Mouse (Mus musculus) midbrain, embryonic 15.5 days (tissue): ENCODE data around the gene Cwc25. TPM values are rescaled to one million over a fixed set of nuclear protein-coding genes. Genes with fewer than 3 reads are reported as not detected.
"Not testable (repeated sequence)": the region's sequence is repeated elsewhere in the genome, so short reads cannot be mapped to it uniquely, and the experiment has no call there.

ENCODE experiments used
- ATAC-seq: fragments of 200-750 bp; cut with Nextera tagmentation; replicated peaks from 2 replicates; pipeline ENCODE4 v1.8.0; 2017; ENCODE audit warnings: moderate TSS enrichment
- H3K27ac ChIP-seq: fragments of 300-500 bp; sonication (generic); 2 replicates; pipeline ENCODE4 v1.5.1; 2015; ENCODE audit warnings: mild to moderate bottlenecking, inconsistent platforms
- H3K27me3 ChIP-seq: fragments of 300-500 bp; sonication (generic); replicated peaks from 2 replicates; pipeline ENCODE4 v1.6.1; 2015; ENCODE audit warnings: inconsistent platforms
- H3K36me3 ChIP-seq: fragments of 300-500 bp; sonication (generic); replicated peaks from 2 replicates; pipeline ENCODE4 v1.6.1; 2015; ENCODE audit warnings: inconsistent platforms
- H3K4me1 ChIP-seq: fragments of 300-500 bp; sonication (generic); 2 replicates; pipeline ENCODE4 v1.6.1; 2015; ENCODE audit warnings: inconsistent platforms
- H3K4me2 ChIP-seq: fragments of 300-500 bp; sonication (generic); 2 replicates; pipeline ENCODE4 v1.6.1; 2015; ENCODE audit warnings: inconsistent platforms, mild to moderate bottlenecking, moderate library complexity
- H3K4me3 ChIP-seq: fragments of 300-500 bp; sonication (generic); 2 replicates; pipeline ENCODE4 v1.5.1; 2015; ENCODE audit warnings: mild to moderate bottlenecking, inconsistent platforms
- H3K9ac ChIP-seq: fragments of 300-500 bp; sonication (generic); 2 replicates; pipeline ENCODE4 v1.6.1; 2015; ENCODE audit warnings: mild to moderate bottlenecking, inconsistent platforms
- H3K9me3 ChIP-seq: fragments of 300-500 bp; sonication (generic); 2 replicates; pipeline ENCODE4 v1.6.1; 2016; ENCODE audit warnings: inconsistent platforms
- WGBS: fragments of 180-500 bp; shearing (Covaris S2); methylation state at CpG from one replicate; pipeline ENCODE4 v1.1.7; 2015; ENCODE audit warnings: mixed read lengths; 5-methylcytosine and 5-hydroxymethylcytosine counted together
- polyA plus RNA-seq: library from polyadenylated mRNA; unstranded; fragments of >200 nt; fragmentation: Nextera tagmentation; extraction: Ambion mirVana; gene quantifications from 2 replicates; pipeline ENCODE4 v1.2.1, GENCODE M21; 2015

The Cwc25 gene
- polyA plus RNA-seq, 1 experiment from 2014 or later, result 17.6 TPM

DNA sequence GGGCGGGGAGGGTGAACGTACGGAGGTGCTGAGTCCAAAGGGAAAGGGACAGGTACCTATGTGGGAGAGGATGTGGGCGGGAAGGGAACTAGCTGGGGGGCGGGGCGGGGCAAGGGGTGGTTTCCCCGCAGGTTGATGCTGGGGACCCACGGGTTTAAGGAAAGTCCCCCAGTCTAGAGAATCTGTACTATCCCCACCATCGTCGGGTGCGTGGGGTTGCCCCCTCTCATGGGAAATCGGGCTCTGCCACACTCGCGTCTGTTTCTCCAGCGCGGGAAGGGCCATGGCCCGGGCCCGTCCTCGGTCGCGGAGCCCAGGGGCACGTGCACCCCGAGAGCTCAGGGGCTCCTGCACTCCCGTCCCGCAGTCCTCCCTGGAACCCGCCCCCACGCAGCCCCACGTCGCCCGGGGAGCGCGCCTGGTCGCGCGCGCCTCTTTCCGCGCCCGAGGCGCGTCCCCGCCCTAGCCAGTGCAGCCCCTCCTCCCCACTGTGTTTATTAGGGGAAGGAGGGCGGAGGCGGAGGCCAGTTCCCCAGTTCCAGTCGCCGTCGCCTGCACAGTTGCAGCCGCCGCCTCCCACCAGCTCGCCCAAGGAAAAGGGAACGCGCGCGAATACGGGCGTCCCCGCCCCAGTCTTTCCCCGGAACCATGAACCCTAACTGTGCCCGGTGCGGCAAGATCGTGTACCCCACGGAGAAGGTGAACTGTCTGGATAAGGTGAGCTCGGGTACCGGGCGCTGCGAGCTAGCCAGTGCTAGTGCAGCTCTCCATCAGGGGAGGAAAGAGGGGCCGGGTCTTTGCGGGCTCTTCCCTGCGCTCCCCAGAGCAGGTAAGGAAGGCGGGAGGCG is 33.0 kb upstream of the Cwc25 start:
- Histone ChIP-seq H3K27ac (peak overlapping the region; percentile 95), H3K27me3 (no peaks in the 10 kb centered on the region)
- WGBS, result under 1% methylated on average over 70 of the region's 71 CpGs

GRCm38 (mm10) chr11:97798782-97799145 is 32.4 kb upstream of the Cwc25 start, which contains the start of gene Lasp1:
Lasp1 (plus strand) TSS chr11:97799000.
- peak within 1 kb of the TSS; percentile 76 for H3K4me2 ChIP-seq
- peak within 1 kb of the TSS; percentile 85 for H3K9ac ChIP-seq
- WGBS, result 1% methylated on average over 11 of the region's 11 CpGs
- H3K27me3 ChIP-seq, result no peaks in the 10 kb centered on the region
- H3K36me3 ChIP-seq, result no peaks in the 10 kb centered on the region
- peak within 1 kb of the TSS; percentile 95 for H3K27ac ChIP-seq
- ATAC-seq, result peak; percentile 82
- peak within 1 kb of the TSS; percentile 88 for H3K4me3 ChIP-seq
- H3K9me3 ChIP-seq, result no peaks in the 10 kb centered on the region
- H3K4me1 ChIP-seq, result peaks cover 33% of the 10 kb centered on the region

More for the DNA sequence above, 33.0 kb upstream of the Cwc25 start:
- Histone ChIP-seq H3K9ac (peak overlapping the region; percentile 85), H3K4me1 (peaks cover 39% of the 10 kb centered on the region), H3K9me3 (no peaks in the 10 kb centered on the region), H3K4me3 (peak overlapping the region; percentile 88), H3K36me3 (no peaks in the 10 kb centered on the region), H3K4me2 (peak overlapping the region; percentile 76)
- peak; percentile 86 for ATAC-seq

GRCm38 (mm10) chr11:97798083-97798435 is 31.7 kb upstream of the Cwc25 start:
- H3K4me2 ChIP-seq, result peak overlapping the region; percentile 76
- peak overlapping the region; percentile 88 for H3K4me3 ChIP-seq
- WGBS, result 41% methylated on average over 8 of the region's 8 CpGs
- no peak overlapping the region for H3K9ac ChIP-seq
- peak overlapping the region; percentile 95 for H3K27ac ChIP-seq
- H3K4me1 ChIP-seq, result peaks cover 31% of the 10 kb centered on the region
- ATAC-seq, result no peak
- no peaks in the 10 kb centered on the region for H3K9me3 ChIP-seq
- no peaks in the 10 kb centered on the region for H3K27me3 ChIP-seq
- H3K36me3 ChIP-seq, result no peaks in the 10 kb centered on the region

- Histone ChIP-seq H3K4me3 (peak overlapping the region; percentile 88), H3K4me2 (peak overlapping the region; percentile 76)
Observed at GRCm38 (mm10) chr11:97797369-97798082, 31.2 kb upstream of the Cwc25 start.

GRCm38 (mm10) chr11:97796910-97797309 is 30.6 kb upstream of the Cwc25 start:
- no peaks in the 10 kb centered on the region for H3K36me3 ChIP-seq
- WGBS, result 4% methylated on average over 6 of the region's 6 CpGs
- no peak overlapping the region for H3K27ac ChIP-seq
- no peak overlapping the region for H3K4me3 ChIP-seq
- no peak for ATAC-seq
- H3K27me3 ChIP-seq, result no peaks in the 10 kb centered on the region
- no peak overlapping the region for H3K9ac ChIP-seq
- no peak overlapping the region for H3K4me2 ChIP-seq
- H3K4me1 ChIP-seq, result peaks cover 22% of the 10 kb centered on the region
- no peaks in the 10 kb centered on the region for H3K9me3 ChIP-seq

More at GRCm38 (mm10) chr11:97797369-97798082, 31.2 kb upstream of the Cwc25 start:
- 63% methylated on average over 15 of the region's 15 CpGs for WGBS
- Histone ChIP-seq H3K36me3 (no peaks in the 10 kb centered on the region), H3K4me1 (peaks cover 28% of the 10 kb centered on the region), H3K27ac (peak overlapping the region; percentile 95), H3K9me3 (no peaks in the 10 kb centered on the region), H3K27me3 (no peaks in the 10 kb centered on the region), H3K9ac (no peak overlapping the region)
- ATAC-seq, result no peak

DNA sequence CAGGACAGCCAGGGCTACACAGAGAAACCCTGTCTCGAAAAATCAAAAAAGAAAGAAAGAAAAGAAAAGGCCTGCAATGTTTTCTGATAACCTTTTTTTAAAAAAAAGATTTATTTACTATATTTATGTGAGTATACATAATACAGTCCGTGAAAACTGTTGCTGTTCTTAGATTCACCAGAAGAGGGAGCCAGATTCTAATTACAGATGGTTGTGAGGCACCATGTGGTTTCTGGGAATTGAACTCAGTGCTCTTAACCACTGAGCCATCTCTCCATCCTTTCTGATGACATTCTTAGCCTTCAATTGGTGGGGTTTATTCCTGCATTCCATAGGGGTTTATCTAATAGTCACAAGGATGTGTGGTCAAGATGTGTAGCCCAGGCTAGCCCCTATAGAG is 26.8 kb upstream of the Cwc25 start:
- Histone ChIP-seq H3K36me3 (no peaks in the 10 kb centered on the region), H3K4me3 (no peak overlapping the region), H3K9ac (no peak overlapping the region), H3K4me2 (no peak overlapping the region), H3K9me3 (no peaks in the 10 kb centered on the region), H3K4me1 (peaks cover 6% of the 10 kb centered on the region), H3K27ac (no peak overlapping the region), H3K27me3 (no peaks in the 10 kb centered on the region)
- ATAC-seq, result no peak
- WGBS, result 12% methylated on average over 2 of the region's 2 CpGs

GRCm38 (mm10) chr11:97790778-97791438 is 24.6 kb upstream of the Cwc25 start:
- H3K4me1 ChIP-seq, H3K36me3 ChIP-seq, H3K9me3 ChIP-seq, H3K4me2 ChIP-seq, ATAC-seq, H3K27ac ChIP-seq, H3K27me3 ChIP-seq, H3K9ac ChIP-seq, H3K4me3 ChIP-seq: not testable (repeated sequence)
- WGBS, result 81% methylated on average over 2 of the region's 2 CpGs

GRCm38 (mm10) chr11:97789727-97790126 is 23.4 kb upstream of the Cwc25 start:
- H3K27me3 ChIP-seq, result no peaks in the 10 kb centered on the region
- H3K36me3 ChIP-seq, result no peaks in the 10 kb centered on the region
- ATAC-seq, result no peak
- 84% methylated on average over 5 of the region's 5 CpGs for WGBS
- no peaks in the 10 kb centered on the region for H3K9me3 ChIP-seq
- no peak overlapping the region for H3K27ac ChIP-seq
- no peaks in the 10 kb centered on the region for H3K4me1 ChIP-seq
- no peak overlapping the region for H3K9ac ChIP-seq
- no peak overlapping the region for H3K4me2 ChIP-seq
- no peak overlapping the region for H3K4me3 ChIP-seq

DNA sequence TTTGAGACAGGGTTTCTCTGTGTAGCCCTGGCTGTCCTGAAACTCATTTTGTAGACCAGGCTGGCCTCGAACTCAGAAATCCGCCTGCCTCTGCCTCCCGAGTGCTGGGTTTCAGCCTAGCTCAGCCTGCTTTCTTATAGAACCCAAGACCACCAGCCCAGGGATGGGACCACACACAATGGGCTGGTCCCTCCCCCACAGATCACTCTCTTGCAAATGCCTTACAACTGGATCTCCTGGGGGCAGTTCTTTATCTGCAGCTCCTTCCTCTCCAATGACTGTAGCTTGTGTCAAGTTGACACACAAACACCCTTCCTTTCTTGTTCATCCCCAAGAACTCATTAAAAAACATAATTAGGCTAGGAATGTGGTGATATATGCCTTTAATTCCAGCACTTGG is 21.6 kb upstream of the Cwc25 start:
- H3K4me2 ChIP-seq, result no peak overlapping the region
- H3K27me3 ChIP-seq, result no peaks in the 10 kb centered on the region
- H3K4me1 ChIP-seq, result peaks cover 4% of the 10 kb centered on the region; the same call in 1 of the 2 replicates
- no peak overlapping the region for H3K9ac ChIP-seq
- H3K36me3 ChIP-seq, result no peaks in the 10 kb centered on the region
- H3K9me3 ChIP-seq, result no peaks in the 10 kb centered on the region
- WGBS, result 83% methylated on average over 3 of the region's 3 CpGs
- no peak for ATAC-seq
- no peak overlapping the region for H3K27ac ChIP-seq
- H3K4me3 ChIP-seq, result no peak overlapping the region

DNA sequence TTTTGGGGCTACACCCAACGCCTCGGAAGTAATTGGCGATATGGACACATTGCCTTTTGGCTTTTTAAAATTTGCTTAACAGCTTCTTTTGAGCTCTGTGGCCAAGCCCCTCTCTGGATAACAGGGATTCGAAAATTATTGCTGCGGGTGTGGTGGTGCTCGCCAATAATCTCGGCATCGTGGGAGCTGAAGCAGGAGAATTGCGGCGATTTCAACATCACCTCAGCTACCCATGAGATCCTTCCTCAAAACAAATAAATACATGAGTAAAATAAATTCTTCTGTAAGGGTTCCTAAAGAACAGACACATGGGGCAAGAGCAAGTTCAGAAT is 16.2 kb upstream of the Cwc25 start:
- peak overlapping the region; percentile 55 for H3K4me3 ChIP-seq
- H3K4me2 ChIP-seq, result peak overlapping the region; percentile 57
- no peaks in the 10 kb centered on the region for H3K27me3 ChIP-seq
- H3K27ac ChIP-seq, result peak overlapping the region; percentile 88
- no peaks in the 10 kb centered on the region for H3K9me3 ChIP-seq
- H3K36me3 ChIP-seq, result peaks cover 29% of the 10 kb centered on the region
- H3K9ac ChIP-seq, result peak overlapping the region; percentile 44
- peaks cover 29% of the 10 kb centered on the region for H3K4me1 ChIP-seq
- ATAC-seq, result no peak; the same call in 1 of the 2 replicates
- 0% methylated on average over 10 of the region's 10 CpGs for WGBS

DNA sequence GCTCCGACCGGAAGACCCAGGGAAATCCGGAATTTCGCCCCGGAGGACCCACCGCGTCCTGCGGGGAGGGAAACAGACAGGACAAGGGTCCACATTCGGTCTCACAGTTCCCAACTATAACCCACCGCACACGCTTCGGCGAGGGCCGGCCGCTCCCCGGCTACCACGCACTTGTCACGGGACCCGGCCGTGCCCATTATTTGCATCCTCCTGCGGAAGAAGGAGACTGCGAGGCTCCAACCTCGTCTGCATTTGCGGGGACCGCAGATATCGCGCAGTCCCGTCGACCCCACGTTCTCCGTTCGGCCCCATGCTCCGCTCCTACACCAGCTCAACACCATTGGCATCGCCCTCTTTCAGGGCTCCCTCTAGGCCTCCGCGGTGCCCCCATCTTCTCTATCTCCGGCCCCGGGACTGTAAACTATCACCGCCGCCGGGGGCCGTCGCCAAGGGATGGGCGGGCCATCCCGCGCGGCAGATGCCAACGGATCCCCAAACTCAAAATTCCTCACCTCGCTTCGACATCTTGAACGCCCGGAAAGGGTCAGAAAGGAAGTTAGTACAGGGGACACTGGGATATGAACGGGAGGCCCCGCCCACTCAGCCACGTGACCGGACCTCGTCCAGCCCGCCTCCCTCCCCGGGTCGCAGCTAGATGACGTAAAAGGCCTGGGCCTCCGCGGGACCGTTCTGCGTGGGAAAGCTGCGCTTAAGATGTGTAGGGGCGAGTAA is 15.6 kb upstream of the Cwc25 start, which contains the start of gene Rpl23:
TSS of gene Rpl23 (minus strand) at position 606 of the 732 bp plus-strand sequence.
- Histone ChIP-seq H3K4me1 (peaks cover 29% of the 10 kb centered on the region), H3K27ac (peak within 1 kb of the TSS; percentile 88), H3K4me3 (peak within 1 kb of the TSS; percentile 55), H3K4me2 (peak within 1 kb of the TSS; percentile 64), H3K27me3 (no peaks in the 10 kb centered on the region), H3K9ac (peak within 1 kb of the TSS; percentile 70), H3K9me3 (no peaks in the 10 kb centered on the region), H3K36me3 (peaks cover 34% of the 10 kb centered on the region)
- ATAC-seq, result peak; percentile 94
- WGBS, result under 1% methylated on average over 67 of the region's 67 CpGs

DNA sequence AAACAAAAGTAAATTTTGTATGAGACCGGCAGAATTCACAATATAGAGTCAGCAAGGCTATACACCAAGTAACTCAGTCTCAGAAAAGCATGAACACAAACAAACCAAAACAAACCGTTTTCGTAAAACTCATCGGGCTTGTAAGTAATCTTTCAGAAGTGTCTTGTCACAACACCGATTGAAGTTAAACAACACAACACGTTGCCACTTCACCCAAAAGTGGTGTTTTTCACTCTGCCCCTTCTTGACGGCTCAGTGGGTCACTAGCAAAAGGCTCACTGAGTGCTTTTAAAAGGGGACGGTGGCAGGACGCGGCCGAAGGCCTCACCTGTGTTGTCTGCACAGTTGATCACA is 15.1 kb upstream of the Cwc25 start:
- H3K36me3 ChIP-seq, result peaks cover 39% of the 10 kb centered on the region
- peak overlapping the region; percentile 88 for H3K27ac ChIP-seq
- no peaks in the 10 kb centered on the region for H3K9me3 ChIP-seq
- peak overlapping the region; percentile 64 for H3K4me2 ChIP-seq
- peak overlapping the region; percentile 55 for H3K4me3 ChIP-seq
- 3% methylated on average over 11 of the region's 11 CpGs for WGBS
- ATAC-seq, result no peak
- peaks cover 29% of the 10 kb centered on the region for H3K4me1 ChIP-seq
- no peaks in the 10 kb centered on the region for H3K27me3 ChIP-seq
- peak overlapping the region; percentile 70 for H3K9ac ChIP-seq
